Mouse (Mus musculus): ENCODE measurements around the gene Col4a1. TPM values are rescaled to one million over a fixed set of nuclear protein-coding genes. Genes with fewer than 3 reads are reported as not detected.

Gene Col4a1
- 111 and 123 TPM in 2 replicates for polyA plus RNA-seq (2012; rRNA removed)

DNA sequence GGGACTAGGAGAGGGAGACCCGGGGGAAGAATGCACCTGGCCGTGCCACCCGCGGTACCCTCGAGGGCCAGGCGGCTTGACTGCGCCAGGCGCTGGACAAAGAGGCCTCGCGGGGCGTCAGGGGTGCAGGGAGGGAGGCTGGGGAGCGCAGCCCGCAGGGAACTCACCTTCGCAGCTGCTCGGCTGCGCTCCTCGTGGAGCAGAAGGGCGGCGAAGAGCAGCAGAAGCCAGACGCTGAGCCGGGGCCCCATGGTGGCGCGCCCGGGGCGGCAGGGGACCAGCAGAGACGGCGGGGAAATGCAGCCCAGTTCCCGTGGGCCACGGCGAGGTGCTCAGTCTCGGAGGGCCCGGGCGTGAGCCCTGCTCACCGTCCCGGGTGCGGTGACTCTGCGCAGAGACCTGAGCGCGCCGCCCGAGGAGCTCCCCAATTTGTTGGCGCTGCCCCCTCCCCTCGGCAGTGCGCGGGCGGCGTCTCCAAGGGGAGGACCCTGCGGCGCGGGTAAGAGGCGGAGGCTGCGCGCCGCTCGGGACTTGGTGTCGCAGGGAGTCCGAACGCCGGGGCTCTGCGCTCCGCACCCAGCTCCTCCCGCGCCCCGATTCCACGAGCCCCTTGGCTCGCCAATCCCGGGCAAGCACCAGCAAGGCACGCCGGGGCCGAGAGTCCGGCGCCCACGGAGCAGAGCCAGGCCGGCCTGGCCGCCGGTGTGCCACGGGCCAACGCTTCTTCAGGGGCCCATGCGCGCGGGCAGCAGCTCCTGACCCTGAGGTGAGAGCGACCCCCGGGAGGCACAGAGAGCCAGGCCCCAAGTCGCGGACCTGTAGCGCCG is at the start of gene Col4a1, which contains the start of gene Col4a2:
Gene Col4a1 (minus strand): TSS at position 478 of the 827 bp plus-strand sequence.
Gene Col4a2 (plus strand): TSS at position 457 of the 827 bp plus-strand sequence.
- peak within 1 kb of the TSS; percentile 42 for H3K4me3 ChIP-seq (ENCODE audit: extremely low read depth, insufficient read depth, insufficient read length)
- WGBS, result 1% methylated on average over 65 of the region's 87 CpGs
- TF ChIP-seq POLR2A (IDR thresholded peaks at IDR 0.05; ENCODE audit: low read depth, low read length), result no peak
- TF ChIP-seq CTCF (IDR thresholded peaks at IDR 0.05; ENCODE audit: extremely low read depth, insufficient read depth, insufficient read length, insufficient replicate concordance), result no peak
- peaks cover 3% of the 10 kb centered on the region for H3K27me3 ChIP-seq (ENCODE audit: control insufficient read depth, insufficient read depth, low read length)
- no peaks in the 10 kb centered on the region for H3K4me1 ChIP-seq (ENCODE audit: control insufficient read depth, insufficient read depth, insufficient read length)
- DNase-seq (ENCODE audit: low read depth in 1 of 2, low spot score in 2 of 2), result peak in 1 of 2 experiments; percentile 8
- no peaks in the 10 kb centered on the region for H3K36me3 ChIP-seq (ENCODE audit: control insufficient read depth, insufficient read depth, low read length)
- H3K27ac ChIP-seq (ENCODE audit: insufficient read depth, low read length), result peak within 1 kb of the TSS; percentile 71

DNA sequence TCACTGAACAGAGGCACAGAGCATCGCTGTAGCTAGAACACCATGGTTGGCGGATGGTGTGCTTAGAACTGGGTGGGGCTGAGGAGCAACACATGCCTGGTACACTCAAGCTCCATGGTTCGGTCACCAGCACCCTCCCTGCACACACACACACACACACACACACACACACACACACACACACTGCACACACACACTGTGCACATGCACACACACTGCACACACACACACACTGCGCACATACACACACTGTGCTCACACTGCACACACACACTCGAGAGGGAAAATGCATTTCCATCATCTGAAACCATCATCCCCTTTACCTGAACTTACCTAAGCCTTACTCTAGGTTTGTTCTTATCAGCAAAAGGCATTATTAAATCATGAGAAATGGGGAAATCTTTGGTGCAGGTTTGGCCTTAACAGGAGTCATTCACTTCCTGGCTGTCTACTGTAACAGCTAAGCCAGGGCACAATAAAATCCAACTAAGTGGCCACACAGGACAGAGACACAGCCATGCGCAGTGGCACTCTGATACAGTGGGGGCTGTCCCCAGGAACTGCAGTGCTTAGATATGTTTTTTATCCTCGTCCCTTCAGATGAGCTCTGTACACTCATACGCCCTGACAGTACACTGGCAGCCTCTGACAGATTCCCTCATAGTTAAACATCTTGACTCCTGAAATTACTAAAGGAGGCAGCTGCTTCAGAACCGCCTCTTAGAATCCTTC is 49.1 kb upstream of the Col4a1 start:
- 79% methylated on average over 9 of the region's 9 CpGs for WGBS
- TF ChIP-seq CTCF (IDR thresholded peaks at IDR 0.05; ENCODE audit: extremely low read depth, insufficient read depth, insufficient read length, insufficient replicate concordance), result no peak

GRCm38 (mm10) chr8:11359846-11360245 is 47.2 kb upstream of the Col4a1 start:
- H3K4me1 ChIP-seq (ENCODE audit: control insufficient read depth, insufficient read depth, insufficient read length), result no peaks in the 10 kb centered on the region
- H3K4me3 ChIP-seq (ENCODE audit: extremely low read depth, insufficient read depth, insufficient read length), result no peak overlapping the region
- TF ChIP-seq CTCF (IDR thresholded peaks at IDR 0.05; ENCODE audit: extremely low read depth, insufficient read depth, insufficient read length, insufficient replicate concordance) (no peak), POLR2A (IDR thresholded peaks at IDR 0.05; ENCODE audit: low read depth, low read length) (no peak)
- 85% methylated on average over 5 of the region's 5 CpGs for WGBS
- no peak for DNase-seq (ENCODE audit: low read depth in 1 of 2, low spot score in 2 of 2)
- H3K27me3 ChIP-seq (ENCODE audit: control insufficient read depth, insufficient read depth, low read length), result no peaks in the 10 kb centered on the region
- no peak overlapping the region for H3K27ac ChIP-seq (ENCODE audit: insufficient read depth, low read length)
- no peaks in the 10 kb centered on the region for H3K36me3 ChIP-seq (ENCODE audit: control insufficient read depth, insufficient read depth, low read length)

More for the DNA sequence above, 49.1 kb upstream of the Col4a1 start:
- Histone ChIP-seq H3K36me3 (ENCODE audit: control insufficient read depth, insufficient read depth, low read length) (no peaks in the 10 kb centered on the region), H3K4me3 (ENCODE audit: extremely low read depth, insufficient read depth, insufficient read length) (no peak overlapping the region), H3K4me1 (ENCODE audit: control insufficient read depth, insufficient read depth, insufficient read length) (no peaks in the 10 kb centered on the region), H3K27ac (ENCODE audit: insufficient read depth, low read length) (no peak overlapping the region), H3K27me3 (ENCODE audit: control insufficient read depth, insufficient read depth, low read length) (no peaks in the 10 kb centered on the region)
- no peak for DNase-seq (ENCODE audit: low read depth in 1 of 2, low spot score in 2 of 2)

- no peak for DNase-seq (ENCODE audit: low read depth in 1 of 2, low spot score in 2 of 2)
- TF ChIP-seq POLR2A (IDR thresholded peaks at IDR 0.05; ENCODE audit: low read depth, low read length) (no peak), CTCF (IDR thresholded peaks at IDR 0.05; ENCODE audit: extremely low read depth, insufficient read depth, insufficient read length, insufficient replicate concordance) (no peak)
- WGBS, result 64% methylated on average over 7 of the region's 7 CpGs
- H3K27me3 ChIP-seq (ENCODE audit: control insufficient read depth, insufficient read depth, low read length), result no peaks in the 10 kb centered on the region
- no peak overlapping the region for H3K4me3 ChIP-seq (ENCODE audit: extremely low read depth, insufficient read depth, insufficient read length)
- no peak overlapping the region for H3K27ac ChIP-seq (ENCODE audit: insufficient read depth, low read length)
- no peaks in the 10 kb centered on the region for H3K36me3 ChIP-seq (ENCODE audit: control insufficient read depth, insufficient read depth, low read length)
- no peaks in the 10 kb centered on the region for H3K4me1 ChIP-seq (ENCODE audit: control insufficient read depth, insufficient read depth, insufficient read length)
Observed at GRCm38 (mm10) chr8:11357921-11358436, 45.4 kb upstream of the Col4a1 start.

- no peak overlapping the region for H3K4me3 ChIP-seq (ENCODE audit: extremely low read depth, insufficient read depth, insufficient read length)
- H3K36me3 ChIP-seq (ENCODE audit: control insufficient read depth, insufficient read depth, low read length), result no peaks in the 10 kb centered on the region
- no peak overlapping the region for H3K27ac ChIP-seq (ENCODE audit: insufficient read depth, low read length)
- H3K27me3 ChIP-seq (ENCODE audit: control insufficient read depth, insufficient read depth, low read length), result no peaks in the 10 kb centered on the region
- TF ChIP-seq CTCF (IDR thresholded peaks at IDR 0.05; ENCODE audit: extremely low read depth, insufficient read depth, insufficient read length, insufficient replicate concordance) (no peak), POLR2A (IDR thresholded peaks at IDR 0.05; ENCODE audit: low read depth, low read length) (no peak)
- no peaks in the 10 kb centered on the region for H3K4me1 ChIP-seq (ENCODE audit: control insufficient read depth, insufficient read depth, insufficient read length)
- 75% methylated on average over 8 of the region's 8 CpGs for WGBS
- DNase-seq (ENCODE audit: low read depth in 1 of 2, low spot score in 2 of 2), result no peak
Observed at GRCm38 (mm10) chr8:11356776-11357175, 44.1 kb upstream of the Col4a1 start.

DNA sequence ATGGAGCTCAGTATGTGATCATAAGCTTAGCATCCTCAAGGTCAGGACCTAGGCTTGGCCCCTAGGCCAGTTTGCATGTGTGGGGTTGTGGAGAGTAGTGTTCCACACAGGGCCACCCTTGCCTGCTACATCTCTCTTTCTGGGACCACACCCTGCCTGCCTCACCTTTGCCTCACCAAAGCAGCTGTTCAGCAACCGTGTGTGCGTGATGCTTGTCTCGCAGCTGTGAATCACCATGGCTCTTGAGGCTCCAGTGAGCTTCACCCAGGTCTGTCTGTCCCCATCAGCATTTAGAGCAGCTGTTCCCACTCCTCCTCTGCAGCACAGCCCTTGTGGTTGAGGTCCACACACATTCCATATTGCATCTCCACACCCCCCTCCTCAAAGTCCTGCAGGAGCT is 43.3 kb upstream of the Col4a1 start:
- DNase-seq (ENCODE audit: low read depth in 1 of 2, low spot score in 2 of 2), result no peak
- Histone ChIP-seq H3K4me1 (ENCODE audit: control insufficient read depth, insufficient read depth, insufficient read length) (no peaks in the 10 kb centered on the region), H3K27ac (ENCODE audit: insufficient read depth, low read length) (no peak overlapping the region), H3K36me3 (ENCODE audit: control insufficient read depth, insufficient read depth, low read length) (no peaks in the 10 kb centered on the region), H3K27me3 (ENCODE audit: control insufficient read depth, insufficient read depth, low read length) (no peaks in the 10 kb centered on the region), H3K4me3 (ENCODE audit: extremely low read depth, insufficient read depth, insufficient read length) (no peak overlapping the region)
- TF ChIP-seq CTCF (IDR thresholded peaks at IDR 0.05; ENCODE audit: extremely low read depth, insufficient read depth, insufficient read length, insufficient replicate concordance) (no peak), POLR2A (IDR thresholded peaks at IDR 0.05; ENCODE audit: low read depth, low read length) (no peak)
- 88% methylated on average over 3 of the region's 3 CpGs for WGBS
